Mouse (Mus musculus) neural tube, embryonic 11.5 days (tissue): ENCODE measurements around the gene 1700019N19Rik. TPM values are rescaled to one million over a fixed set of nuclear protein-coding genes. Genes with fewer than 3 reads are reported as not detected.
A peak's percentile ranks its signal among the peaks of the same experiment; 100 is the strongest.

Source experiments
- ATAC-seq: fragments of 200-750 bp; cut with Nextera tagmentation; 2 replicates; pipeline ENCODE4 v1.8.0; 2017; ENCODE audit warnings: moderate number of reproducible peaks, mild to moderate bottlenecking, moderate TSS enrichment, moderate library complexity; ENCODE audit not compliant: insufficient read depth, low FRiP score, low TSS enrichment
- DNase-seq: peaks from one replicate; pipeline ENCODE4 v3.0.0-alpha.2; 2015; ENCODE audit warnings: low spot score
- H3K27ac ChIP-seq: fragments of 300-500 bp; sonication (generic); 2 replicates; pipeline ENCODE4 v1.5.1; 2014; ENCODE audit warnings: low read depth, mild to moderate bottlenecking, low read length
- H3K27me3 ChIP-seq: fragments of 300-500 bp; sonication (generic); 2 replicates; pipeline ENCODE4 v1.6.1; 2014; ENCODE audit warnings: mild to moderate bottlenecking, low read length, mixed read lengths; ENCODE audit not compliant: control insufficient read depth, insufficient read depth
- H3K36me3 ChIP-seq: fragments of 300-500 bp; sonication (generic); 2 replicates; pipeline ENCODE4 v1.6.1; 2014; ENCODE audit warnings: mild to moderate bottlenecking, low read length, moderate library complexity, mixed read lengths; ENCODE audit not compliant: control insufficient read depth, insufficient read depth
- H3K4me1 ChIP-seq: fragments of 300-500 bp; sonication (generic); 2 replicates; pipeline ENCODE4 v1.6.1; 2014; ENCODE audit warnings: low read length, mixed read lengths; ENCODE audit not compliant: control insufficient read depth, insufficient read depth
- H3K4me2 ChIP-seq: fragments of 300-500 bp; sonication (generic); 2 replicates; pipeline ENCODE4 v1.6.1; 2014; ENCODE audit warnings: low read depth, mild to moderate bottlenecking, moderate library complexity
- H3K4me3 ChIP-seq: fragments of 300-500 bp; sonication (generic); 2 replicates; pipeline ENCODE4 v1.5.1; 2014; ENCODE audit warnings: low read depth, low read length
- H3K9ac ChIP-seq: fragments of 300-500 bp; sonication (generic); 2 replicates; pipeline ENCODE4 v1.6.1; 2014; ENCODE audit warnings: mild to moderate bottlenecking, low read length
- H3K9me3 ChIP-seq: fragments of 300-500 bp; sonication (generic); 2 replicates; pipeline ENCODE4 v1.6.1; 2016; ENCODE audit warnings: low read length; ENCODE audit not compliant: control insufficient read depth
- WGBS: fragments of 180-500 bp; shearing (Covaris S2); extraction: QIAGEN DNeasy Blood & Tissue Kit; methylation state at CpG from one replicate; pipeline ENCODE4 v1.1.7; 2014; 5-methylcytosine and 5-hydroxymethylcytosine counted together
- polyA plus RNA-seq: library from polyadenylated mRNA; unstranded; fragments of >200 nt; fragmentation: Nextera tagmentation; extraction: Ambion mirVana; gene quantifications from 2 replicates; pipeline ENCODE4 v1.2.1, GENCODE M21; 2014

1700019N19Rik gene
- polyA plus RNA-seq = not detected in 2 replicates

DNA sequence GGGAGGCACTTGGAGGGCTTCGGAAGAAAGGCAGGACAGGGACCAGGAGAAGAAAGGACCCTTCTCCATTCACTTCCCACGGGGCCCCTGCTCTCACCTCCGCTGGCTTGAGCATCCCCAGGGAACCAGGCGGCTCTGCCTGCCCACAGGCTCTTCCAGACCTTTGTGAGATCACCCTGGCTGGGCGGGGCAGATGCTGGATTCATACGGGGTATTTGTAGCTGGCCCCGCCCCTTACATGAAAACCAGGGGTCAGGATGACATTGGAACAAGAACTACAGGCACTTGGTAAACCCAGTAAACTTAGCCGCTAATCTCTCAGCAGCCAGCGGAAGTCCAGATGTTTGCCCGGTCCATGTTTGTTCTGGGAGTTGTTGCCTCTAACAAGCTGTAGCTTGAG, at the start of gene 1700019N19Rik:
Gene 1700019N19Rik (minus strand): TSS at position 178 of the 400 bp plus-strand sequence.
- WGBS = 46% methylated on average over 10 of the region's 10 CpGs
- ATAC-seq (no peak), DNase-seq (no peak)
- Histone ChIP-seq H3K4me2 (no peak within 1 kb of the TSS), H3K4me3 (no peak within 1 kb of the TSS), H3K4me1 (no peaks in the 10 kb centered on the region; the same call in 1 of the 2 replicates), H3K9me3 (no peaks in the 10 kb centered on the region), H3K9ac (no peak within 1 kb of the TSS), H3K27ac (no peak within 1 kb of the TSS), H3K36me3 (no peaks in the 10 kb centered on the region), H3K27me3 (no peaks in the 10 kb centered on the region)

DNA sequence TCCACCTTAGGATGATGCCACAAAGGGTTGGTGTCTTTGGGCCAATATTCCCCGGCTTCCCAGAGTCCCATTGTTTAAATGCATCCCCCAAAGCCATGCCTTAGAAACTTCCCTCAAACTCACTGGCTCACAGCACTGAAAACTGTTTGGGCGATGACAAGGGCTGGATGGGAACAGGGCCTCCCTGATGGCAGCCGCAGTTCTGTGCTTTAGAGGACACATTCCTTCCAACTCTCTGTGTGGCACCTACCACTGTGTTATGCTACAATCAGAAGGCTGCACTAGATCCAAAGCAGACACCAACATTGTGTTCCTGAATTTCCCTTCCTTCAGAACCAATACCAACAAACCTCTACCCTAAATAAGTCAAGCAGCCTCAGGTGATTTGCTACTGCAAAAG, 49.3 kb upstream of the 1700019N19Rik start:
- peaks cover 5% of the 10 kb centered on the region for H3K4me1 ChIP-seq
- no peak for ATAC-seq
- H3K9ac ChIP-seq = no peak overlapping the region
- WGBS = 83% methylated on average over 3 of the region's 3 CpGs
- no peak overlapping the region for H3K4me3 ChIP-seq
- H3K27ac ChIP-seq = no peak overlapping the region
- no peak overlapping the region for H3K4me2 ChIP-seq
- H3K9me3 ChIP-seq = no peaks in the 10 kb centered on the region
- no peaks in the 10 kb centered on the region for H3K36me3 ChIP-seq
- H3K27me3 ChIP-seq = no peaks in the 10 kb centered on the region
- DNase-seq = no peak

DNA sequence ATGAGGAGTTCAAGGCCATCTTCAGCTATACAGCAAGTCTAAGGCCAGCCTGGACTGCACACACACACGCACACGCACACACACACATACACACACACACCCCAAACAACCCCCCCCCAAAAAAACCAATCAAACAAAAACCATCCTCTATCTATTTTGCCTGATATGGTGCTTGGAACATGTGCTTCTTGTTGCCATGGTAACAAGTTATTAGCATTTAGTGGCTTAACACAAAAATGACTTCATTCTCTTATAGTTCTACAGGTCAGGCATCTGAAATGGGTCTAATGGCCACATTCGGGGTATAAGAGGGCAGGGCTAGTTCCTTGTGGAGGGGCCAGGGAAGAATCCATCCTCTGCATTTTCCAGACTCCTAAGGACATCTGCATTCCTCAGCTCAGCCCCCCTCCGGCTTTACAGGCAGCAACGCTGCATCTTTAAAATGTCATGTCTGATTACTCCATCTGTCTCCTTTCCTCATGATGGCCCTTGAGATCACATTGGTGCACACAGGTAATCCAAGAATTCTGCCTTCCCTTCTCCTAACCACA, 46.5 kb upstream of the 1700019N19Rik start:
- no peak for ATAC-seq
- H3K36me3 ChIP-seq = no peaks in the 10 kb centered on the region
- no peak for DNase-seq
- H3K9ac ChIP-seq = no peak overlapping the region
- no peak overlapping the region for H3K27ac ChIP-seq
- no peaks in the 10 kb centered on the region for H3K27me3 ChIP-seq
- no peak overlapping the region for H3K4me2 ChIP-seq
- peaks cover 7% of the 10 kb centered on the region for H3K4me1 ChIP-seq
- no peak overlapping the region for H3K4me3 ChIP-seq
- 82% methylated on average over 5 of the region's 5 CpGs for WGBS
- H3K9me3 ChIP-seq = no peaks in the 10 kb centered on the region

DNA sequence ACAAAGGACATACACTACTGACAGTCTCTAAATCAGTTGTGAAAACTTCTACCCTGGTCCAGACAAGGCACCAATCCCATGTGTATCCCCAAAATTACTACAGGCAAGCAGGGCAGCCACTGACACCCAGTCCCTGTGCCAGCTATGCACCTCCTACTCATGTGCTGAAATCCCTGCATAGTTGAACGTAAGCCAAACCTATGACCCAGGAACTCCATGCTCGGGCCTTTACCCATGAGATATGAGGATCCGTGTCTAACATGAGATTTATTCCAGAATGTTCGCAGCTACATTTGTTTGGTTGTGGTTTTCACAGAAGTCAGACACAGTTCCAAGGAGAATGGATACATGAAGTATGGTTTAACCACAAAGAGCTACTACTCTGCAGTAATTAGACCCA, 45.5 kb upstream of the 1700019N19Rik start:
- no peak for ATAC-seq
- Histone ChIP-seq H3K36me3 (no peaks in the 10 kb centered on the region), H3K4me2 (no peak overlapping the region), H3K9ac (no peak overlapping the region), H3K4me1 (peaks cover 7% of the 10 kb centered on the region), H3K4me3 (no peak overlapping the region), H3K9me3 (no peaks in the 10 kb centered on the region), H3K27me3 (no peaks in the 10 kb centered on the region), H3K27ac (no peak overlapping the region)
- DNase-seq = no peak
- 90% methylated on average over 4 of the region's 4 CpGs for WGBS

DNA sequence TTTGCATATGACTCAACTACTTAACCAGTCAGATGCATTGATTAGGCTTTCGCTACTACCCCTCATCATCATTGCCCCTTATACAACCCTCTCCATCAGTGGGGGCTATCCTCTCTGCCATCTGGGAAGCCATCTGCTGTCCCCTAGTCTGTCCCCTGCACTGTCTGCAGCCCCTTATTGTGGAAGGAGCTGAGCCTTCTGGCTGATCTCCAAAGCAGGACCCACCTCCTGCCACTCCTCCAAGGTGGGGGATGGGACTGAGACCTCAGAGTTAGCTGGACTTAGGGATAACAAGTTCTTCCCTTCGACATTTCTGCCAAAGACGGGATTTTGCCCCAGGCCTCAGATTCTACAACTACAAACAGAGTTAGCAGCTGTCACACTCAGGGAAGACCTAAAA, 45.1 kb upstream of the 1700019N19Rik start:
- Histone ChIP-seq H3K4me2 (no peak overlapping the region), H3K27ac (no peak overlapping the region), H3K4me3 (no peak overlapping the region), H3K27me3 (no peaks in the 10 kb centered on the region), H3K4me1 (peaks cover 9% of the 10 kb centered on the region), H3K9me3 (no peaks in the 10 kb centered on the region), H3K9ac (no peak overlapping the region), H3K36me3 (no peaks in the 10 kb centered on the region)
- 53% methylated on average over 3 of the region's 3 CpGs for WGBS
- no peak for DNase-seq
- peak; percentile 50; the same call in 1 of the 2 replicates for ATAC-seq

DNA sequence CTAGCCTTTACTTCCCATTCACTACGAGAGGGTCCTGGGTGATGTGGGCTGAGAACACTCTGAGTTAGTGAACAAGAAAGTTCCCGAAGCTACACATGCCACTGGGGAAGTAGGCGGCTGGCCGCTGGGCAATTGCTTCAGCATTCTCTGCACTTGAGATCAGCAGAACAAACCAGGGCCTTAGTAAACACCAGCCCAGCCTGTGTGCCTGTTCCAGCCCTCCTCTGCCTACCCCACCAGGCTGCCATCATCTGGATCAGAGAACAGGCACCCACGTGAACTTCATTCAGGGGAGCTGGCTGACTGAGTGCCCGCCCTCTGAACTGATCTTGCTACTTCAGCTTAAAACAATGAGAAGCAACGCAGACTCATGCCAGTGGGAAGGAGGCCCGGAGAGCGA, 44.4 kb upstream of the 1700019N19Rik start:
- H3K4me2 ChIP-seq = no peak overlapping the region
- no peak overlapping the region for H3K9ac ChIP-seq
- H3K27ac ChIP-seq = no peak overlapping the region; the same call in 1 of the 2 replicates
- WGBS = 75% methylated on average over 9 of the region's 9 CpGs
- H3K4me3 ChIP-seq = no peak overlapping the region
- H3K27me3 ChIP-seq = no peaks in the 10 kb centered on the region
- DNase-seq (no peak), ATAC-seq (no peak)
- no peaks in the 10 kb centered on the region for H3K36me3 ChIP-seq
- H3K4me1 ChIP-seq = peaks cover 11% of the 10 kb centered on the region
- H3K9me3 ChIP-seq = no peaks in the 10 kb centered on the region

DNA sequence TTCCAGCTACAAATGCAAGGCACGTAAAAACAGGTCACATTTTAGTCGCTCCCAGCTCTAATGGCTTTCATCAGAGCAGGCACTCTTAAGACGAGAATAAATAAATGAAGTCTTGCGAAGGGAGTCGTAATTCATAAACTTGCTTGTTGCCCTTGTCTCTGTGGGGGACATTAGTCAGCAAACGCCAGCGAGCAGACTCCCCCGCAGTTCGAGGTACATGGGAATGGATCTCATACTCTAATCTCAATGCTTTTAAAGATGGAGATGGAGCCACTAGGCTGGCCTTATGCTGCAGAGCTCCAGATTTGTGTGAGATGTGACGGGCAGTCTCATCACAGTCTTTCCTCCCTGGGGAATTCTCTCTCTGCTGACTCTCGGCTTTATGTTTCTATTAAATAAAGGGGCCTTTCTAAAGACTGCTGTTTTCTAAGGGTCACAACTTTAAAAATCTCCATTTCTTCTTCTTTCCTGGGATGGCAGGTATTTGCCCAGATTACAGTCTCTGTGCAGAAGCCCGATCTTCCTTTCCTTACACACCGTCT, 39.4 kb upstream of the 1700019N19Rik start:
- DNase-seq (no peak), ATAC-seq (no peak)
- H3K4me2 ChIP-seq = no peak overlapping the region
- H3K9me3 ChIP-seq = no peaks in the 10 kb centered on the region
- 54% methylated on average over 13 of the region's 13 CpGs for WGBS
- H3K4me3 ChIP-seq = no peak overlapping the region
- no peaks in the 10 kb centered on the region for H3K36me3 ChIP-seq
- H3K4me1 ChIP-seq = peaks cover 15% of the 10 kb centered on the region
- H3K27ac ChIP-seq = peak overlapping the region; percentile 6
- H3K9ac ChIP-seq = no peak overlapping the region
- H3K27me3 ChIP-seq = no peaks in the 10 kb centered on the region

DNA sequence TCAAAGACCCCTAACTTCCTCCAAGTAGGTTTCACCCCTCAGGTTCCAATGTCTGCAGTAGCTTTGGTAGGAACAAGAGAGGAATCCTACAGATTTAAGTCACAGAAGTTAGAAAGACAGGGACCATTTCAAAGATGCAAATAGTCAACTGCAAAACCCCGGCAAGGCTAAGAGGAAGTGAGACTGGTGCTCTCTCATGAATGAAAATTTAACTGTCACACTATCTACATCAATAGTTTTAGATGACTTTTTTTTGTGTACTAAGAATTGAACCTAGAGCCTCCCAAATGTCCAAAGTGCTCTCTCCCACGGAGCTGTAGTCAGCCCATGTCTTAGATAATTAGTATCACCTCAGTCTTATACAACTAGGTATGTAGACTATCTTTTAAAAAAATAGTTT, 38.7 kb upstream of the 1700019N19Rik start:
- DNase-seq (no peak), ATAC-seq (no peak)
- no peaks in the 10 kb centered on the region for H3K36me3 ChIP-seq
- no peak overlapping the region for H3K27ac ChIP-seq
- H3K4me2 ChIP-seq = no peak overlapping the region
- no peak overlapping the region for H3K9ac ChIP-seq
- H3K4me1 ChIP-seq = peaks cover 11% of the 10 kb centered on the region
- H3K27me3 ChIP-seq = no peaks in the 10 kb centered on the region
- no peaks in the 10 kb centered on the region for H3K9me3 ChIP-seq
- WGBS = 81% methylated on average over 2 of the region's 2 CpGs
- H3K4me3 ChIP-seq = no peak overlapping the region

DNA sequence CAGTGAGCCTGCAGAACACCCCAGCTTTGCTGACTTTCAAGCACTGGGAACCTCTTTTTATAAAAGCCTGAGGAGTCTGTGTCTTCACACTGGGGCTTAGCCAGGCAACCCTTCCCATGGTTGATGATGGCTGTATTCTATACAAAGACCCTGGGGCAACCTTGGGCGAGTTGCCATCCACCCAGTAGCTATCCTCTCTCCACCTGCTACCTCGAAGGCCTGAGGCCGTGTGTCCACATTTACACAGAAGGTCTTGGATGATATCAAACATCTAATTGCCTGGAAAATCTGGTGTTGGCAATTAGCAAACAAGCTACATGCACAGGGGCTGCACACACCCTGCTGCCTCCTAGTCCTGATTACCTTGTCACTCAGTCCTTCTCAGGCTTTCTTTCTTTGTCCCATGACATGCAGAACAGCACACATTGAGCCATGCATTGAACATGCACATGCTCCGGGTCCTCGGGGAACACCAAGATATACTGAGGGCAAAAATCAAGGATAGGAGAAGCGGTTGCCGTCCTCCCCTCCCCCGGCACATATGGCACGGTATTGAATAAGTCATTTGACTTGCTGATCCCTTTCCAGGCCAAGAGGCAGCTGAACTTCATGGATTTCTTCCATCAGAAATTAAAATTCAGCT, 37.1 kb upstream of the 1700019N19Rik start:
- H3K9me3 ChIP-seq = no peaks in the 10 kb centered on the region
- peak overlapping the region; percentile 74 for H3K27ac ChIP-seq
- no peak overlapping the region for H3K9ac ChIP-seq
- peaks cover 11% of the 10 kb centered on the region for H3K4me1 ChIP-seq
- no peak overlapping the region for H3K4me2 ChIP-seq
- no peaks in the 10 kb centered on the region for H3K27me3 ChIP-seq
- H3K4me3 ChIP-seq = no peak overlapping the region
- WGBS = 71% methylated on average over 9 of the region's 9 CpGs
- DNase-seq (peak; percentile 41), ATAC-seq (peak; percentile 61)
- H3K36me3 ChIP-seq = no peaks in the 10 kb centered on the region
